Mouse (Mus musculus) midbrain, embryonic 16.5 days (tissue): ENCODE measurements around the gene Treml2. TPM values are rescaled to one million over a fixed set of nuclear protein-coding genes. Genes with fewer than 3 reads are reported as not detected.

Source experiments
- ATAC-seq: fragments of 200-750 bp; cut with Nextera tagmentation; 2 replicates; pipeline ENCODE4 v1.8.0; 2017; ENCODE audit warnings: moderate TSS enrichment
- H3K27ac ChIP-seq: fragments of 300-500 bp; sonication (generic); 2 replicates; pipeline ENCODE4 v1.5.1; 2014; ENCODE audit warnings: mild to moderate bottlenecking, low read length, mixed read lengths
- H3K27me3 ChIP-seq: fragments of 300-500 bp; sonication (generic); 2 replicates; pipeline ENCODE4 v1.6.1; 2014; ENCODE audit warnings: low read depth, low read length, mixed read lengths; ENCODE audit not compliant: control insufficient read depth, insufficient read depth
- H3K36me3 ChIP-seq: fragments of 300-500 bp; sonication (generic); 2 replicates; pipeline ENCODE4 v1.6.1; 2014; ENCODE audit warnings: mild to moderate bottlenecking, low read length, moderate library complexity, mixed read lengths; ENCODE audit not compliant: control insufficient read depth, insufficient read depth
- H3K4me1 ChIP-seq: fragments of 300-500 bp; sonication (generic); 2 replicates; pipeline ENCODE4 v1.6.1; 2014; ENCODE audit warnings: mild to moderate bottlenecking, low read length, mixed read lengths; ENCODE audit not compliant: control insufficient read depth, insufficient read depth
- H3K4me2 ChIP-seq: fragments of 300-500 bp; sonication (generic); 2 replicates; pipeline ENCODE4 v1.6.1; 2014; ENCODE audit warnings: mild to moderate bottlenecking, low read length, mixed read lengths
- H3K4me3 ChIP-seq: fragments of 300-500 bp; sonication (generic); 2 replicates; pipeline ENCODE4 v1.5.1; 2014; ENCODE audit warnings: low read depth, mild to moderate bottlenecking, low read length, moderate library complexity, mixed read lengths
- H3K9ac ChIP-seq: fragments of 300-500 bp; sonication (generic); 2 replicates; pipeline ENCODE4 v1.6.1; 2014; ENCODE audit warnings: low read depth, low read length, mixed read lengths
- H3K9me3 ChIP-seq: fragments of 300-500 bp; sonication (generic); replicated peaks from 2 replicates; pipeline ENCODE4 v1.6.1; 2014; ENCODE audit warnings: mild to moderate bottlenecking, low read length, mixed read lengths; ENCODE audit not compliant: control insufficient read depth, poor library complexity, severe bottlenecking
- WGBS: fragments of 180-500 bp; shearing (Covaris S2); extraction: QIAGEN DNeasy Blood & Tissue Kit; methylation state at CpG from one replicate; pipeline ENCODE4 v1.1.7; 2014; 5-methylcytosine and 5-hydroxymethylcytosine counted together
- polyA plus RNA-seq: library from polyadenylated mRNA; unstranded; fragments of >200 nt; fragmentation: Nextera tagmentation; extraction: Ambion mirVana; gene quantifications from 2 replicates; pipeline ENCODE4 v1.2.1, GENCODE M21; 2015

Treml2 gene
- polyA plus RNA-seq = 0.09 TPM in 1 of 2 replicates, not detected in the other

DNA sequence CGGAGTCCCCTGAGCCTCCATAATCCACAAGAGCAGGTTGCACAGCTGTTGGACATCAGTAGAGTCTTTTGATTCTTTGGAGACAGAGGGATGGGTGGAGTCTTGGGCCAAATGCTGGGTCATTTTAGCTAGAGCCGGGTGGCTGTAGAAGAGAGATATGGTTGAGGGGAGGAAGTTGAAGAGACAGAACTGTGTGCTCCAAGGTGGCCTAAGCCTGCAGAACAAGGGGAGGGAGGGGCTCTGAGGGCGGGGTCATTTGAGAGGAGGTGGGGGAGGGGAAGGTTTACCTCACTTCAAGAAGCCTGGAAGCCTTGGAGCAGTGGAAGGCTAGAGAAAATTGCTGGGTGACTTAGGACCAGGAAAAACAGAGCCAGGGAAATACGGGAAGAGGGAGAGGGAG lies at the start of gene Treml2:
Gene Treml2, plus strand, starts transcription at position 296 of the 400 bp plus-strand sequence.
- Histone ChIP-seq H3K9me3 (no peaks in the 10 kb centered on the region), H3K36me3 (no peaks in the 10 kb centered on the region), H3K4me2 (no peak within 1 kb of the TSS), H3K4me3 (no peak within 1 kb of the TSS), H3K9ac (no peak within 1 kb of the TSS), H3K4me1 (no peaks in the 10 kb centered on the region), H3K27ac (no peak within 1 kb of the TSS), H3K27me3 (no peaks in the 10 kb centered on the region)
- ATAC-seq = no peak
- 53% methylated on average over 2 of the region's 4 CpGs for WGBS

DNA sequence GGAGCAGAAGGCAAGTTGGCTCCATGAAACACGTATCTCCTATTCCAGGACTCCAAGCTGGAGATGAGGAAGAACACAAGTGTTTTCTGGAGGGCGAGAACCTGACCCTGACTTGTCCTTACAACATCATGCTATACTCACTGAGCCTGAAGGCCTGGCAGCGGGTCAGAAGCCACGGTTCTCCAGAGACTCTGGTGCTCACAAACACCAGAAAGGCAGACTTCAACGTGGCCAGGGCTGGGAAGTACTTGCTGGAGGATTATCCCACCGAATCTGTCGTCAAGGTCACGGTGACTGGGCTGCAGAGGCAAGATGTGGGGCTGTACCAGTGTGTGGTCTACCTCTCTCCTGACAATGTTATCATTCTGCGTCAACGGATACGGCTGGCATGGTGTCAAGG lies 49.8 kb upstream of the Treml2 start:
- 84% methylated on average over 11 of the region's 11 CpGs for WGBS
- no peak for ATAC-seq

DNA sequence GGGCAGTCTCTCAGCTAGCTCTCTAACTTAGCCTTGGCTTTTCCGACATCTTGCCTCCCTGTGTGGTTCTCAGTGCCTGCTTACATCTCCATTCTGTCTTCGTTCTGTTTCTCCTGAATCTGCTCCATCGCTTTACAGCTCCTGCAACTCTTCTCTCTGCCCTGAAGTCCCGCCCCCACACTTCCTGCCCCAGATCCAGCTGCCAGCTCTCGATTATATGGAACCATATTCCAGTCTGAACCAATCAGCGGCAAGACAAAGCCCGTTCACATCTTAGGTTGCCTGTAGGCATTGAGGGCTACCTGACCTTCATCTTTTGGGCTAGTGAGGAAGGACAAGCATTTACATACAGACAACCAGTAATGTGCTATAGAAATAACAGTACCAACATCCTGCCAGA lies 48.7 kb upstream of the Treml2 start:
- Histone ChIP-seq H3K4me1 (no peaks in the 10 kb centered on the region), H3K9ac (no peak overlapping the region), H3K27me3 (no peaks in the 10 kb centered on the region), H3K9me3 (no peaks in the 10 kb centered on the region), H3K4me2 (no peak overlapping the region), H3K36me3 (no peaks in the 10 kb centered on the region), H3K4me3 (no peak overlapping the region), H3K27ac (no peak overlapping the region)
- WGBS = 89% methylated on average over 7 of the region's 7 CpGs
- ATAC-seq = no peak

More for the DNA sequence above, 49.8 kb upstream of the Treml2 start:
- no peak overlapping the region for H3K4me2 ChIP-seq
- H3K27ac ChIP-seq = no peak overlapping the region
- no peak overlapping the region for H3K9ac ChIP-seq
- no peak overlapping the region for H3K4me3 ChIP-seq
- H3K4me1 ChIP-seq = no peaks in the 10 kb centered on the region
- no peaks in the 10 kb centered on the region for H3K36me3 ChIP-seq
- no peaks in the 10 kb centered on the region for H3K9me3 ChIP-seq
- H3K27me3 ChIP-seq = no peaks in the 10 kb centered on the region

DNA sequence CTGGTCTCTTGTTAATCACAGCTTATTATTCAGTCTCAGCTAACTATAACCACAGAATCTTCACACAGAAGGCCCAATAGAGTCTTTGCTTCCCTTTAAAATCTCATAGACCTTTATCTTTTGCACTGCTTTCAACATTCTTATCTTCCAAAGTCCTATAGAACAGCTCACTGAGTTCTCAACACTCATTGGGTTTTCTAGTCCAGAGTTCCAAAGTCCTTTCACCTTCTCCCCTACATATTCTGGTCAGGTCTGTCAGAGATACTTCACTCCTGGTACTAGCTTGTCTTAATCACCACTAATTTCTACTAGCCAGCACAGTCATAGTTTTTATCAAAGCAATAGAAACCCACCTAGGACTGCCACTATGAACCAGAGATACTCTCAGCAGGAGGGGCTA lies 42.7 kb upstream of the Treml2 start:
- ATAC-seq = no peak
- Histone ChIP-seq H3K27me3 (no peaks in the 10 kb centered on the region), H3K9me3 (peaks cover 7% of the 10 kb centered on the region; the same call in 1 of the 2 replicates), H3K36me3 (no peaks in the 10 kb centered on the region), H3K9ac (no peak overlapping the region), H3K4me1 (no peaks in the 10 kb centered on the region), H3K27ac (no peak overlapping the region), H3K4me3 (no peak overlapping the region), H3K4me2 (no peak overlapping the region)

DNA sequence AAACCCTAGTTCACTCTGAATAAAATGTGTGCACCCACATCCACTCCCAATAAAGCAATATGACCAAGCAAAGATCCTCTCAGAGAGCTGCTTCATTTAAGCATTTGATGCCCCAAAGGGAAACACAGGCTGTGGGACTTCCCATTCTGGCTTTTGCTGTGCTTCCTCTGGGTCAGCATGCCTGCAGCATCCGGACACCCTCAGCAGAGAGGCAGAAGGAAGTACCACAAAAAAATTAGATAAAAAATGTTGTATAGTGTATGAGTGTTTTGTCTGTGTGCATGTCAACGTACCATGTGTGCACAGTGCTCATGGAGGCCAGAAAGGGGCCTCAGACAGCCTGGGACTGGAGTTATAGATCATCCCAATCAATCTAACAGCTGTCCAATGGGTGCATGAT lies 37.4 kb upstream of the Treml2 start:
- H3K36me3 ChIP-seq = no peaks in the 10 kb centered on the region
- H3K4me2 ChIP-seq = no peak overlapping the region
- no peak for ATAC-seq
- no peak overlapping the region for H3K4me3 ChIP-seq
- H3K27ac ChIP-seq = no peak overlapping the region
- no peak overlapping the region for H3K9ac ChIP-seq
- no peaks in the 10 kb centered on the region for H3K4me1 ChIP-seq
- no peaks in the 10 kb centered on the region for H3K27me3 ChIP-seq
- WGBS = 87% methylated on average over 2 of the region's 2 CpGs
- peaks cover 7% of the 10 kb centered on the region; the same call in 1 of the 2 replicates for H3K9me3 ChIP-seq

DNA sequence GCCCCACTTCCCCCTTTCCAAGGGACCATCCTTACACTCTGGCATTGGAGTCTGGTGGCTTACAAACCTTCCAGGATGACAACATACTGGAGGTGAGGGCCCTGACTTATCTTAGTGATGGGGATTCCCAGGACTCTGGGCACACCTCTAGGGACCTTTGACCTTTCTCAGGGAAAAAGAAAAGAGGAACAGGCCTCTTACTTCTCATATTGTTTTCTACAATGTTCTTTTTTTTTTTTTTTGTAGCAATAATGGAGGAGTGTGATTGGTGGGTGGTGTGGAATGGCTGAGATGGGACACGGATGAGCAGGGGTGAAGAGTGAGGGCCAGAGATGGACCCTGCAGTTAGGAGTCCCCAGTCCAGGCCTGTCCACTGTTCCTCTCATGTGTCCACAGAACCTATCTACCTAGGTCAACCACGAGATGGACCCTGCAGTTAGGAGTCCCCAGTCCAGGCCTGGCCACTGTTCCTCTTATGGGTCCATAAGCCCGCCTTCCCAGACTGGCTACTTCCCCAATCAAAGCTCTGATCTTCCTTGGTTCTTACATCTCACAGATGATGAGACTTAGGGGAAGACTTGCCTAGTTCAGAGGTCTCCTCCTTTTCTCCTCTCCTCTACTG lies 35.4 kb upstream of the Treml2 start, which contains the start of gene Treml4:
Gene Treml4, plus strand, starts transcription at position 555 of the 622 bp plus-strand sequence.
- H3K36me3 ChIP-seq = no peaks in the 10 kb centered on the region
- H3K9ac ChIP-seq = no peak within 1 kb of the TSS
- no peak within 1 kb of the TSS for H3K4me2 ChIP-seq
- H3K4me3 ChIP-seq = no peak within 1 kb of the TSS
- no peak for ATAC-seq
- H3K27me3 ChIP-seq = no peaks in the 10 kb centered on the region
- no peaks in the 10 kb centered on the region for H3K4me1 ChIP-seq
- WGBS = 89% methylated on average over 3 of the region's 3 CpGs
- H3K9me3 ChIP-seq = peaks cover 7% of the 10 kb centered on the region; the same call in 1 of the 2 replicates
- no peak within 1 kb of the TSS for H3K27ac ChIP-seq

DNA sequence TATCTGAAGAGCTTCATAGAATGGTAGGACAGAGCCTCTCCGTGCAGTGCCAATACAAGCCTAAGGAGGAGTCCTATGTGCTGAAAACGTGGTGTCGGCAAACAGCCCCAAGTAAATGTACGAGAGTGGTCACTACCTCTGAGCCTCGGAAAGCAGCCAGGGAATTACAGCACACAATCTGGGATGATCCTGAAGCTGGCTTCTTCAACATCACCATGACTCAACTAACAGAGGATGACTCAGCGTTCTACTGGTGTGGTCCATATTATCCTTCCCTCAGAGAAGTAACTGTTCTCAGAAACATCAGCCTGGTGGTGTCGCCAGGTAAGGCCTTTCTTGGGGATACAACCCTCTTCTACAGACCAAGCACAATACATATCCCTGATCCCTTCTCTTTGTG lies 34.6 kb upstream of the Treml2 start:
- no peaks in the 10 kb centered on the region for H3K36me3 ChIP-seq
- H3K27ac ChIP-seq = no peak overlapping the region
- no peak overlapping the region for H3K4me2 ChIP-seq
- no peaks in the 10 kb centered on the region for H3K27me3 ChIP-seq
- no peaks in the 10 kb centered on the region for H3K4me1 ChIP-seq
- 95% methylated on average over 7 of the region's 7 CpGs for WGBS
- H3K9ac ChIP-seq = no peak overlapping the region
- ATAC-seq = no peak
- no peak overlapping the region for H3K4me3 ChIP-seq
- H3K9me3 ChIP-seq = no peaks in the 10 kb centered on the region; the same call in 1 of the 2 replicates

DNA sequence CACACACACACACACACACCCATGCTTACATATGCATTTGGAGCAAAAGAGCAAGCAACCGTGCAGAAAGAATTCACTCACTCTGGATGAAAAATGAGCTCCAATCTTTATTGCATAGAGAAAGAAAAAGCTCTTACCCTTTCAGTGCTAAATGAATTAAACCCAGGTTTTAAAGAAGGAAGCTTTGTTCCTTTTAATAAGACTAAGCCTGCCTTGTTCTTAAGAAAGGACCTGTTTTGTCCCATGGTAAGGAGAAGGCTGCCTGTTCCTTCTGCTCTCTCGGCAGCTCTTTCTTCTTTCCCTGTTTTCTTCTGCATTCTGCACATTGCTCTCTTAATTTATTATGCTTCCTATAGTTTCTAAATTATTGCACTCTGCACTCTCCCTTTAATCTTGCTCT lies 33.2 kb upstream of the Treml2 start:
- Histone ChIP-seq H3K4me3 (no peak overlapping the region), H3K4me2 (no peak overlapping the region), H3K36me3 (no peaks in the 10 kb centered on the region), H3K4me1 (no peaks in the 10 kb centered on the region), H3K9ac (no peak overlapping the region), H3K9me3 (no peaks in the 10 kb centered on the region), H3K27ac (no peak overlapping the region), H3K27me3 (no peaks in the 10 kb centered on the region)
- ATAC-seq = no peak
- WGBS = 16% methylated on average over 2 of the region's 2 CpGs

DNA sequence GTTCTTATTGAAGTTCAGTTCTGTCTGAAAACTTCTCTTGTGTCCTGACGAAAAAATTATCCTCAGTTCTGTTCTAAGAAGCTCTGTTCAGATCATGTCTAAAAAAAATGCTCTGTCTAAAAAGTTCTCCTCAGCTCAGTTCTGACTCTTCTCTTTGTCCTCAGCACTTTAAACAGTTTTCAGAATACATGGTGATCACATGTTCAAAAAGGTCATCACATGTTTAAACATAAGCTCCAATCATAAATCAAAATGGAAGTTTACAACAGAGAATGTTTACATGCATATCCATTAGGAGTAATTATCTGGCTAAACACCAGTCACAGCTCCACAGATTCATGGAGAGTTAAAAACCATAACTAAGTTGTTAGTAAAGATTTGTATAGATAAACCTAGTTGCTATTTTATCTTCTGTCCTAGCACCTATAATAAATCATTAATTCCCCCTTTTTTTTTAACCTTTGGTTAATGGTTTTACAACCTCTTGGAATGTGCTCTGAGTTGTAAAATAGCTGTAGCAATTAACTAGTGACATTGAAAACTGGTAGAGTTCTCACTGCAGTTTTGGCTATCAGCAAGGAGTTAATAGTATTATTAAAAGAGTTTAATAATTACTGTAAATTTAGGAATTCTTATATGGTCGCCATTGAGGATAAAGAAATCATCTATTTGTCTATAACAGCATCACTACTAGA lies 32.5 kb upstream of the Treml2 start:
- H3K9ac ChIP-seq = no peak overlapping the region
- ATAC-seq = no peak
- no peak overlapping the region for H3K4me2 ChIP-seq
- H3K27me3 ChIP-seq = no peaks in the 10 kb centered on the region
- no peaks in the 10 kb centered on the region for H3K9me3 ChIP-seq
- no peak overlapping the region for H3K27ac ChIP-seq
- no peaks in the 10 kb centered on the region for H3K36me3 ChIP-seq
- H3K4me3 ChIP-seq = no peak overlapping the region
- no peaks in the 10 kb centered on the region for H3K4me1 ChIP-seq
- WGBS = 43% methylated on average over 2 of the region's 2 CpGs
